Mouse (Mus musculus) olfactory bulb, adult 2 months (tissue): ENCODE results near the gene Gdf15.

Experiments used
- CTCF ChIP-seq: fragments of 200-500 bp; IDR thresholded peaks from 2 replicates; pipeline ENCODE4 v1.5.1; 2012; ENCODE audit warnings: low read depth, mild to moderate bottlenecking, low read length, moderate library complexity; ENCODE audit not compliant: insufficient read depth
- POLR2A ChIP-seq: fragments of 200-500 bp; IDR thresholded peaks from 2 replicates; pipeline ENCODE4 v1.6.1; 2012; ENCODE audit warnings: mild to moderate bottlenecking, low read depth, low read length, moderate library complexity; ENCODE audit not compliant: insufficient read depth

- TF ChIP-seq CTCF (no peak), POLR2A (no peak)
Measured at GRCm38 (mm10) chr8:70584606-70585257, 47.5 kb downstream of the Gdf15 start.
